Mouse (Mus musculus) liver, adult 2 months (tissue): ENCODE results near the gene Nlgn3. TPM values are rescaled to one million over a fixed set of nuclear protein-coding genes. Genes with fewer than 3 reads are reported as not detected.

Source experiments
- DNase-seq: peaks from one replicate; pipeline ENCODE4 v3.0.0-alpha.2; 2011; ENCODE audit warnings: low read depth, low spot score; ENCODE audit errors: extremely low read depth
- H3K27ac ChIP-seq: fragments of 200-500 bp; replicated peaks from 2 replicates; pipeline ENCODE4 v1.5.1; 2012; ENCODE audit warnings: low read depth, mild to moderate bottlenecking, control low read depth, inconsistent platforms, low read length; ENCODE audit not compliant: insufficient read depth
- H3K27me3 ChIP-seq: fragments of 200-500 bp; 2 replicates; pipeline ENCODE4 v1.6.1; 2012; ENCODE audit warnings: mild to moderate bottlenecking, moderate library complexity, low read length, inconsistent platforms; ENCODE audit not compliant: control insufficient read depth, insufficient read depth
- H3K36me3 ChIP-seq: fragments of 200-500 bp; 2 replicates; pipeline ENCODE4 v1.6.1; 2012; ENCODE audit warnings: low read length, inconsistent platforms; ENCODE audit not compliant: control insufficient read depth, insufficient read depth
- H3K4me1 ChIP-seq: fragments of 200-500 bp; 2 replicates; pipeline ENCODE4 v1.6.1; 2011; ENCODE audit warnings: low read length; ENCODE audit not compliant: control insufficient read depth, insufficient read depth
- H3K4me3 ChIP-seq: fragments of 200-500 bp; 2 replicates; pipeline ENCODE4 v1.5.1; 2011; ENCODE audit warnings: low read depth, mild to moderate bottlenecking, control low read depth, low read length, moderate library complexity; ENCODE audit not compliant: insufficient read depth
- H3K79me2 ChIP-seq: fragments of 200-500 bp; 2 replicates; pipeline ENCODE4 v1.6.1; 2012; ENCODE audit warnings: inconsistent platforms, mild to moderate bottlenecking, low read length, moderate library complexity; ENCODE audit not compliant: control insufficient read depth, insufficient read depth
- H3K9ac ChIP-seq: fragments of 200-500 bp; 2 replicates; pipeline ENCODE4 v1.6.1; 2012; ENCODE audit warnings: low read depth, mild to moderate bottlenecking, control low read depth, inconsistent platforms, low read length
- CTCF ChIP-seq: fragments of 200-500 bp; IDR thresholded peaks from 2 replicates; pipeline ENCODE4 v1.5.1; 2011; ENCODE audit warnings: low read depth, low read length, control low read depth
- POLR2A ChIP-seq: fragments of 200-500 bp; IDR thresholded peaks from 2 replicates; pipeline ENCODE4 v1.6.1; 2011; ENCODE audit warnings: low read length, control low read depth; ENCODE audit not compliant: insufficient read depth; ENCODE audit errors: extremely low read depth
- WGBS: fragments of 180-500 bp; shearing (Covaris S2); methylation state at CpG from one replicate; pipeline ENCODE4 v1.1.7; 2018; 5-methylcytosine and 5-hydroxymethylcytosine counted together
- polyA plus RNA-seq: library from polyadenylated mRNA; depleted of rRNA; stranded (reverse); fragments of >200 nt; gene quantifications from 2 replicates; pipeline ENCODE4 v1.2.3, GENCODE M21; 2012
- total RNA-seq: library from RNA; depleted of rRNA; stranded (reverse); fragments of >200 nt; gene quantifications from 2 replicates; pipeline ENCODE4 v1.2.3, GENCODE M21; 2014

Gene Nlgn3
- total and polyA plus RNA-seq, 2 experiments: under 0.01 to 0.01 TPM

DNA sequence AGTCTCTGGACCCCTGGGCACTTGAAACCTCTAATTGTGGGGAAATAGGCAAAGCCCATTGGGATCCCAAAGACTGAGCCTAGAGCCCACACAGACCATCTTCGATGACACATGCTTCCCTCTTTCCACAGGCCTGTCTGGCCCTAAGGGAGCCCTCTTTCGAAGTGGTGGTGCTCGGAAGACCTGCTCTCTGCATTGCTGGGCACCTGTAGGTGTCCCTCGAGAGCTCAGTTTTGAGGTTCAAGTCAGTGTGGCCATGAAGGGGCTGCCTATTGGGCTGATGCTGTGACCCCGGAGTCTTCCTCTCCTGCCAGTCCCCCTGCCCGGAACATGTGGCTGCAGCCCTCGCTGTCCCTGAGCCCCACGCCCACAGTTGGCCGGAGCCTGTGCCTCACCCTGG, 2.7 kb downstream of the Nlgn3 start:
- no peaks in the 10 kb centered on the region for H3K36me3 ChIP-seq
- WGBS: 88% methylated on average over 8 of the region's 9 CpGs
- H3K4me1 ChIP-seq: no peaks in the 10 kb centered on the region; the same call in 1 of the 2 replicates
- H3K79me2 ChIP-seq: no peaks in the 10 kb centered on the region
- no peak overlapping the region for H3K27ac ChIP-seq
- no peak for TF ChIP-seq POLR2A
- TF ChIP-seq CTCF: no peak
- H3K9ac ChIP-seq: no peak overlapping the region
- H3K27me3 ChIP-seq: 0 out of 2 replicates have a peak, but pooled peaks cover 3% of the 10 kb centered on the region
- no peak for DNase-seq
- H3K4me3 ChIP-seq: no peak overlapping the region

GRCm38 (mm10) chrX:101304646-101305045, 5.7 kb downstream of the Nlgn3 start:
- Histone ChIP-seq H3K36me3 (no peaks in the 10 kb centered on the region), H3K4me1 (no peaks in the 10 kb centered on the region), H3K27me3 (no peaks in the 10 kb centered on the region), H3K4me3 (no peak overlapping the region), H3K27ac (no peak overlapping the region), H3K9ac (no peak overlapping the region), H3K79me2 (no peaks in the 10 kb centered on the region)
- no peak for TF ChIP-seq CTCF
- no peak for TF ChIP-seq POLR2A
- DNase-seq: no peak
- WGBS: 79% methylated on average over 2 of the region's 2 CpGs

GRCm38 (mm10) chrX:101309299-101309698, 10.3 kb downstream of the Nlgn3 start:
- Histone ChIP-seq H3K27ac (no peak overlapping the region), H3K4me1 (no peaks in the 10 kb centered on the region), H3K4me3 (no peak overlapping the region), H3K36me3 (no peaks in the 10 kb centered on the region), H3K79me2 (no peaks in the 10 kb centered on the region), H3K27me3 (no peaks in the 10 kb centered on the region), H3K9ac (no peak overlapping the region)
- 92% methylated on average over 5 of the region's 5 CpGs for WGBS
- DNase-seq: no peak
- TF ChIP-seq POLR2A: no peak
- TF ChIP-seq CTCF: no peak

DNA sequence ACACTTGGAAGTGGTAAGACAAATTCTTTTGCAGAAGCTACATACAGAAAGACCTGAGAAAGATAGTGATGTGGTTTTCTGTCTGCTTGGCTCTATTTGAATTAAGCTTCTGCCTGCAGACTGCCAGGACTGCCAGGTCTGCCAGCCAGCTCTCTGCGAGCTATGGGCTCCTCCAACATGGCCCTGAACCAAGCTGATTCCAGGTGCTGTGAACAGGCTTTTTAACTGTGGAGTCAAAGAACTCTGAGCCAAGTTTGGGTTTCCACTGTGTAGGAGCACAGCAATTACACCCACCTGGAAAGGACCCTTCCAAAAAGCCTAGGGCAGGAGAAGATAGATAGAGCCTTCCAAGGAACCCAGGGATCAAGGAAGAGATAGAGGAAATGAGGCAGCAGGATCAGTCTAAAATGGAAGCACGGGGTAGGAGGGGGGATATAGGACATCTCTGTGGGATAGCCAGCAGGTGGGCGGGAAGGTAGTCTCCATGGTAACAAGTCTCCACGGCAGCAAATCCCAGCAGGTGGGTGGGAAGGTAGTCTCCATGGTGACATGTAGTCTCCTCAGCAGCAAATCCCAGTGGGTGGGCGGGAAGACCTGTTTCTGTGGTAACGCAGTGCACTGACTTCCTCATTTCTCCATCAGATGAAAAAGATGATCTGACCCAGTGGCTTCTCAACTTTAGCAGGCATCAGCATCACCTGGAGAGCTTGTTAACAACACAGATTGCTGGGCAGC, 14.8 kb downstream of the Nlgn3 start:
- no peaks in the 10 kb centered on the region for H3K4me1 ChIP-seq
- H3K27me3 ChIP-seq: no peaks in the 10 kb centered on the region
- H3K79me2 ChIP-seq: no peaks in the 10 kb centered on the region
- H3K36me3 ChIP-seq: no peaks in the 10 kb centered on the region
- WGBS: 52% methylated on average over 6 of the region's 6 CpGs
- TF ChIP-seq POLR2A (no peak), CTCF (no peak)
- DNase-seq: no peak
- H3K4me3 ChIP-seq: no peak overlapping the region
- H3K9ac ChIP-seq: no peak overlapping the region
- no peak overlapping the region for H3K27ac ChIP-seq

DNA sequence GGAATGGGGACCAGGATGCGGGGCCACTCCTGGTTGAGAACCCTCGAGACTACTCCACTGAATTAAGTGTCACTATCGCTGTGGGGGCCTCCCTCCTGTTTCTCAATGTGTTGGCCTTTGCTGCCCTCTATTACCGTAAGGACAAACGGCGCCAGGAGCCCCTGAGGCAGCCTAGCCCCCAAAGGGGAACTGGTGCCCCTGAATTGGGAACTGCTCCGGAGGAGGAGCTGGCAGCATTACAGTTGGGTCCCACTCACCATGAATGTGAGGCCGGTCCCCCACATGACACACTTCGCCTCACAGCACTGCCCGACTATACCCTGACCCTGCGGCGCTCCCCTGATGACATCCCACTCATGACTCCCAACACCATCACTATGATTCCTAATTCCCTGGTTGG, 20.8 kb downstream of the Nlgn3 start:
- no peaks in the 10 kb centered on the region for H3K4me1 ChIP-seq
- 92% methylated on average over 12 of the region's 12 CpGs for WGBS
- TF ChIP-seq POLR2A (no peak), CTCF (no peak)
- no peaks in the 10 kb centered on the region for H3K27me3 ChIP-seq
- H3K9ac ChIP-seq: no peak overlapping the region
- no peak overlapping the region for H3K4me3 ChIP-seq
- H3K79me2 ChIP-seq: no peaks in the 10 kb centered on the region
- H3K27ac ChIP-seq: no peak overlapping the region
- no peak for DNase-seq
- no peaks in the 10 kb centered on the region for H3K36me3 ChIP-seq

DNA sequence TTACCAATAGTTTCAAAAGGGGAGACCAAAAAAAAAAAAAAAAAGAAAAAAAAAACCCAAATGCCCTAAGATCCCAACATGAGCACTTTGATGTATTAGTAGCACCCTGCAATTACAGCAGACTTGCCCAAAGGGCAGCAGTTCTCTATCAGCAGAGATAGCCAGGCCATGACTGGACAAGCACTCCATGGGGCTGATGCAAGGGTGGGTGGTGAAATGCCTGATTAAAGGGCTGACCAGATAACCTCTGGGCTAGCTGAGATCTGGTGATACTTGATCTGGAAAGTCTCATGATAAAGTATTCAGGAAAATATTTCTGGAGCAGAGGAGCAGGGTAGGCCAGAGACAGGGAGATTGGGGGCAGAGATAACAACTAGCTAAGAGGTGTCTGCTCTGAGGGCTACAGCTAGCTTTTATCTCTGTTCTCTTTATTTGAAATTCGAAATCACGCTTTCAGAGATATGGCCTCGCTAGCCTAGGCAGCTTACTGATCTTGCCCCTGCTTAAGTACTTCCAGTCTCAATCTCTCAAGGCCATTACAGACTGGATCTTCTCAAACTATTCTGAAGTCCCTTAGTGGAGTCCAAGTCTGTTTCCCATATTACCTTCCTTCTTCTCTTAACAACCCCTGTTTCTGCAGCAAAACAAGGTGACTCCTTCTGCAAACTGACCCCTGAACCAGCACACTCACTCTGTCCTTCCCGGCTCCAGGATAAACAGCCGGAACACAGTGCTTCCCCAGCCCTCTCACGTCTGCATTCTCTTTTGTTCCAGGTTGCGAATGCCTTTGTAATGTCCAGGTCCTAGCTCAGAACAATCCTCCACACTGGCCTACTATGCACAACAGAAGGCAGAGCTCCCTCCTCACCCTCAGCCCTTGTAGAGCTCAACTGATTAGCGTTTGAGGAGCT, 27.3 kb downstream of the Nlgn3 start:
- Histone ChIP-seq H3K4me3 (no peak overlapping the region), H3K27me3 (no peaks in the 10 kb centered on the region), H3K4me1 (no peaks in the 10 kb centered on the region), H3K27ac (no peak overlapping the region), H3K36me3 (no peaks in the 10 kb centered on the region), H3K79me2 (no peaks in the 10 kb centered on the region), H3K9ac (no peak overlapping the region)
- DNase-seq: no peak
- WGBS: 61% methylated on average over 8 of the region's 8 CpGs
- TF ChIP-seq POLR2A (no peak), CTCF (no peak)
